Mouse (Mus musculus) midbrain, embryonic 11.5 days (tissue): Measurements from ENCODE around the gene Ranbp10. TPM values are rescaled to one million over a fixed set of nuclear protein-coding genes. Genes with fewer than 3 reads are reported as not detected.
"Not testable (repeated sequence)": the region's sequence is repeated elsewhere in the genome, so short reads cannot be mapped to it uniquely, and the experiment has no call there.

Experiments used
- ATAC-seq: fragments of 200-750 bp; cut with Nextera tagmentation; 2 replicates; pipeline ENCODE4 v1.8.0; 2017; ENCODE audit warnings: moderate TSS enrichment, moderate library complexity; ENCODE audit not compliant: low FRiP score
- DNase-seq: peaks from one replicate; pipeline ENCODE4 v3.0.0; 2015; ENCODE audit warnings: low spot score; ENCODE audit errors: missing footprints
- H3K27ac ChIP-seq: fragments of 300-500 bp; sonication (generic); 2 replicates; pipeline ENCODE4 v1.5.1; 2014; ENCODE audit warnings: low read depth, low read length
- H3K27me3 ChIP-seq: fragments of 300-500 bp; sonication (generic); 2 replicates; pipeline ENCODE4 v1.6.1; 2014; ENCODE audit warnings: mild to moderate bottlenecking, low read length, moderate library complexity, mixed read lengths; ENCODE audit not compliant: control insufficient read depth, insufficient read depth
- H3K36me3 ChIP-seq: fragments of 300-500 bp; sonication (generic); 2 replicates; pipeline ENCODE4 v1.6.1; 2014; ENCODE audit warnings: mild to moderate bottlenecking, low read length, moderate library complexity, mixed read lengths; ENCODE audit not compliant: control insufficient read depth, insufficient read depth
- H3K4me1 ChIP-seq: fragments of 300-500 bp; sonication (generic); 2 replicates; pipeline ENCODE4 v1.6.1; 2014; ENCODE audit warnings: low read length; ENCODE audit not compliant: control insufficient read depth, insufficient read depth
- H3K4me2 ChIP-seq: fragments of 300-500 bp; sonication (generic); 2 replicates; pipeline ENCODE4 v1.6.1; 2014; ENCODE audit warnings: mild to moderate bottlenecking, moderate library complexity
- H3K4me3 ChIP-seq: fragments of 300-500 bp; sonication (generic); 2 replicates; pipeline ENCODE4 v1.5.1; 2014; ENCODE audit warnings: low read depth, low read length
- H3K9ac ChIP-seq: fragments of 300-500 bp; sonication (generic); 2 replicates; pipeline ENCODE4 v1.6.1; 2014; ENCODE audit warnings: low read length
- H3K9me3 ChIP-seq: fragments of 300-500 bp; sonication (generic); 2 replicates; pipeline ENCODE4 v1.6.1; 2016; ENCODE audit warnings: low read length; ENCODE audit not compliant: control insufficient read depth
- WGBS: fragments of 180-500 bp; shearing (Covaris S2); extraction: QIAGEN DNeasy Blood & Tissue Kit; methylation state at CpG from one replicate; pipeline ENCODE4 v1.1.7; 2014; 5-methylcytosine and 5-hydroxymethylcytosine counted together
- polyA plus RNA-seq: library from polyadenylated mRNA; unstranded; fragments of >200 nt; fragmentation: Nextera tagmentation; extraction: Ambion mirVana; gene quantifications from 2 replicates; pipeline ENCODE4 v1.2.1, GENCODE M21; 2014

Gene Ranbp10
- polyA plus RNA-seq, 1 experiment from 2014 or later = 10.9 TPM

- no peak overlapping the region for H3K27ac ChIP-seq
- no peaks in the 10 kb centered on the region for H3K27me3 ChIP-seq
- H3K36me3 ChIP-seq = peaks cover 31% of the 10 kb centered on the region
- WGBS = 88% methylated on average over 11 of the region's 11 CpGs
- no peak overlapping the region for H3K9ac ChIP-seq
- peaks cover 6% of the 10 kb centered on the region for H3K4me1 ChIP-seq
- H3K4me2 ChIP-seq = no peak overlapping the region
- H3K9me3 ChIP-seq = no peaks in the 10 kb centered on the region
- no peak for DNase-seq
- no peak for ATAC-seq
- no peak overlapping the region for H3K4me3 ChIP-seq
These were observed 19.5 kb upstream of the Ranbp10 start for GRCm38 (mm10) chr8:105846678-105847077.

- H3K36me3 ChIP-seq = peaks cover 5% of the 10 kb centered on the region
- 95% methylated on average over 5 of the region's 5 CpGs for WGBS
- H3K27me3 ChIP-seq = no peaks in the 10 kb centered on the region
- no peaks in the 10 kb centered on the region for H3K9me3 ChIP-seq
- H3K4me2 ChIP-seq = no peak overlapping the region
- H3K4me3 ChIP-seq = no peak overlapping the region
- no peak for DNase-seq
- H3K4me1 ChIP-seq = no peaks in the 10 kb centered on the region
- no peak for ATAC-seq
- H3K27ac ChIP-seq = no peak overlapping the region
- H3K9ac ChIP-seq = no peak overlapping the region
These were observed 12.1 kb upstream of the Ranbp10 start for GRCm38 (mm10) chr8:105839209-105839608.

GRCm38 (mm10) chr8:105836991-105837390 is 9.8 kb upstream of the Ranbp10 start:
- ATAC-seq (no peak), DNase-seq (no peak)
- no peaks in the 10 kb centered on the region for H3K9me3 ChIP-seq
- H3K4me1 ChIP-seq = no peaks in the 10 kb centered on the region
- no peak overlapping the region for H3K4me3 ChIP-seq
- no peaks in the 10 kb centered on the region; the same call in 1 of the 2 replicates for H3K36me3 ChIP-seq
- H3K27me3 ChIP-seq = no peaks in the 10 kb centered on the region
- no peak overlapping the region for H3K27ac ChIP-seq
- 86% methylated on average over 6 of the region's 6 CpGs for WGBS
- no peak overlapping the region for H3K4me2 ChIP-seq
- no peak overlapping the region for H3K9ac ChIP-seq

GRCm38 (mm10) chr8:105835318-105835717 is 8.2 kb upstream of the Ranbp10 start:
- no peaks in the 10 kb centered on the region for H3K36me3 ChIP-seq
- 29% methylated on average over 11 of the region's 11 CpGs for WGBS
- no peaks in the 10 kb centered on the region for H3K9me3 ChIP-seq
- ATAC-seq = no peak
- H3K9ac ChIP-seq = no peak overlapping the region
- H3K27ac ChIP-seq = no peak overlapping the region
- DNase-seq = peak; percentile 90
- no peaks in the 10 kb centered on the region for H3K4me1 ChIP-seq
- no peak overlapping the region for H3K4me2 ChIP-seq
- H3K27me3 ChIP-seq = no peaks in the 10 kb centered on the region
- H3K4me3 ChIP-seq = no peak overlapping the region

GRCm38 (mm10) chr8:105833740-105834139 is 6.6 kb upstream of the Ranbp10 start:
- not testable (repeated sequence) for H3K4me3 ChIP-seq, H3K9me3 ChIP-seq, H3K27me3 ChIP-seq, ATAC-seq, H3K4me1 ChIP-seq, H3K4me2 ChIP-seq, H3K9ac ChIP-seq, H3K36me3 ChIP-seq, H3K27ac ChIP-seq, DNase-seq
- WGBS = 89% methylated on average over 2 of the region's 2 CpGs

- Histone ChIP-seq H3K27me3 (no peaks in the 10 kb centered on the region), H3K36me3 (peaks cover 15% of the 10 kb centered on the region), H3K9me3 (no peaks in the 10 kb centered on the region), H3K9ac (peak overlapping the region; percentile 86), H3K4me3 (peak overlapping the region; percentile 80), H3K4me2 (peak overlapping the region; percentile 89), H3K27ac (no peak overlapping the region), H3K4me1 (peaks cover 10% of the 10 kb centered on the region)
- 14% methylated on average over 4 of the region's 4 CpGs for WGBS
- DNase-seq (no peak), ATAC-seq (no peak)
These were observed 771 bp downstream of the Ranbp10 start for GRCm38 (mm10) chr8:105826379-105826778.

GRCm38 (mm10) chr8:105825506-105825905 is 1.6 kb downstream of the Ranbp10 start:
- Histone ChIP-seq H3K27ac (no peak overlapping the region), H3K9ac (no peak overlapping the region), H3K36me3 (peaks cover 20% of the 10 kb centered on the region), H3K27me3 (no peaks in the 10 kb centered on the region), H3K4me3 (peak overlapping the region; percentile 80; the same call in 1 of the 2 replicates), H3K9me3 (no peaks in the 10 kb centered on the region), H3K4me1 (peaks cover 10% of the 10 kb centered on the region), H3K4me2 (peak overlapping the region; percentile 89; the same call in 1 of the 2 replicates)
- 91% methylated on average over 4 of the region's 4 CpGs for WGBS
- no peak for DNase-seq
- ATAC-seq = no peak

- Histone ChIP-seq H3K9ac (no peak overlapping the region), H3K9me3 (no peaks in the 10 kb centered on the region), H3K4me2 (no peak overlapping the region), H3K27ac (no peak overlapping the region), H3K36me3 (peaks cover 20% of the 10 kb centered on the region), H3K4me1 (peaks cover 3% of the 10 kb centered on the region), H3K4me3 (no peak overlapping the region), H3K27me3 (no peaks in the 10 kb centered on the region)
- ATAC-seq = no peak
- no peak for DNase-seq
- WGBS = 95% methylated on average over 1 of the region's 1 CpGs
These were observed 6.2 kb downstream of the Ranbp10 start for GRCm38 (mm10) chr8:105820925-105821324.

- H3K36me3 ChIP-seq = peaks cover 20% of the 10 kb centered on the region
- no peak overlapping the region for H3K27ac ChIP-seq
- no peak for DNase-seq
- H3K4me2 ChIP-seq = no peak overlapping the region
- H3K9ac ChIP-seq = no peak overlapping the region
- H3K4me1 ChIP-seq = no peaks in the 10 kb centered on the region
- H3K27me3 ChIP-seq = no peaks in the 10 kb centered on the region
- 86% methylated on average over 3 of the region's 3 CpGs for WGBS
- no peak for ATAC-seq
- H3K9me3 ChIP-seq = no peaks in the 10 kb centered on the region
- H3K4me3 ChIP-seq = no peak overlapping the region
These were observed 7.5 kb downstream of the Ranbp10 start for GRCm38 (mm10) chr8:105819659-105820058.
